Mouse (Mus musculus) thymus, postnatal 36 days (tissue): Measurements from ENCODE around the gene Syce3.

Experiments used
- DNase-seq, 2 experiments: peaks; one replicate each; pipeline ENCODE4 v3.0.0; 2022; ENCODE audit warnings: mixed read lengths in 2 of 2

Gene Syce3

GRCm38 (mm10) chr15:89365141-89365551 lies 45.2 kb downstream of the Syce3 start:
- DNase-seq: no peak

DNA sequence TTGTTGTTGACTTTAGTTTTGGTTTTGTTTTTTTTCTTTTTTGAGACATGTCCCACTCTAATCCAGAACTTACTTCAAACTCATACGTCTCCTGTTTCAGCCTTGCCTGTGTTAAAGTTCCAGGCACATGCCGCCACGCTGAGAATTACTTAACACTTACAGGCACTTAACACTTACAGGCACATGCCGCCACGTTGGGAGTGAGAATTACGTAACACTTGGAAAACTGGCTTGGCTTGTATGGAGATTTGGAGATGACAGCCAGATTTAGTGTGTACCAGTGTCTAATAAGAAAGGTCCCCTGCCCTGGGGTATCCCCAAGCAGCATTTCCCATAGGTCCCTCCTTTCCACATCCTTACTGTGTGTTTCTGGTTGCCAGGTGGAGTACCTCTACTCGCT lies 47.3 kb downstream of the Syce3 start:
- DNase-seq: no peak

DNA sequence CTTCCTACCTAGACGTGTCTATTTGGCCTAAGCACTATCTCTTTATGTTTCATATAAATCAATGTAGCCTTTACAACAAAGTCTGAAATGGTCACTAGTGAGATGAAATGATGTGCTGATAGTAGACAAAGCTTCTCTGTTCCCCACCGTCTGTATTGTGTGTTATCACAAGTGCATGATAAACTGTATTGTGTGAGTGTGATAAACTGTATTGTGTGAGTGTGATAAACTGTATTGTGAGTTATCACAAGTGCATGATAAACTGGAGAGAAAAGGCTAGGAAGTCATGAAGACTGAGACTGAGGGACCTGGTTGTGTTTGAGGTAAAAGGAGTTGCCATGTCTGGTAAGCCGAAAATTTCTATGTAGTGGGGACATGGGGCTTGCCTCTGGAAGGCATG lies 51.5 kb downstream of the Syce3 start:
- no peak for DNase-seq

GRCm38 (mm10) chr15:89356372-89356771 lies 53.9 kb downstream of the Syce3 start:
- peak; percentile 68 to 83 for DNase-seq

DNA sequence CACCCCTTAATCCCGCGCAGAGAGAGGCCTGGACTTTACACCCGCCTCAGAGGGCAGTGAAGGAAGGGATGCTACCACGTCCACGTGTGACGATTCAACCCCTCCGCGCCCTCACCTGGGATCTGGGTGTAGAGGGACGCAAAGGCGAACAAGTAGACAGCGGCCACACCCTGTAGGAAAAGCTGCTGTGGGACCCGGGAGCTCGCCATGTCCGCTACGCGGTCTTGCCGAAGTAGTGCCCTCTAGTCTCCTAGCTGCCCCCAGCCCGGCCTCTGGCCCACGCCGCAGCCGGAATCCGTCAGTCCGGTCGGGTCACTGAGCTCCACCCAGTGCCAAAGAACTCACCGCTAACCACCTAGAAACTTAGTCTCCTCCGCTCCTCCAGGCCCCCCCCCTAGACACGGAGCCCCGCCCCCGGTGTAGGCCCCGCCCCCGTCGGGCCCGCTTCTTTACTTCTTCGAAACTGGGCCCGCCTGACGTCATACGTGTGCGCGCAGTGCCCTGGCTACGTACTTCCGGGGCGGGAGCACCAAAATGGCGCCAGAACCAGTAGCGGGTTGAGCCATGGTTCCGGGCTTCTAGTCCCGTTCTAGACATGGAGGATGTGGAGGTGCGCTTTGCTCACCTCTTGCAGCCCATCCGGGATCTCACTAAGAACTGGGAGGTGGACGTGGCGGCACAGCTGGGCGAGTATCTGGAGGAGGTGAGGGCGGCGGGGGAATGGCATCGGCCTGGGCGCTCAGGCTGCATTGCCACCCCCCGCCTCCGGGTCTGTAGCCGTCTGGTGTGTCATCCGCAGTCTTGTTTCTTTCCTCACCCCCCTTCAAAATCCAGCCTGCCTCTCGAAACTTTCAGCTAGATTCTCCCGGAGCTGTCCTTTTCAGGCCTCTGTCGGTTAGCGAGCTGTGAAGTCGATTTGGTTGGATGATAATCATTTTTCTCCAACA lies 54.8 kb downstream of the Syce3 start, which contains the start of the genes Lmf2 and Ncaph2:
Gene Lmf2 (minus strand): TSS at position 419 of the 947 bp plus-strand sequence.
Gene Ncaph2 (plus strand): TSS at position 479 of the 947 bp plus-strand sequence.
- peak; percentile 92 to 93 for DNase-seq

GRCm38 (mm10) chr15:89354455-89354854 lies 55.8 kb downstream of the Syce3 start:
- peak in 1 of 2 experiments; percentile 31 for DNase-seq

- no peak for DNase-seq
Observed at GRCm38 (mm10) chr15:89353837-89354236, 56.5 kb downstream of the Syce3 start.

DNA sequence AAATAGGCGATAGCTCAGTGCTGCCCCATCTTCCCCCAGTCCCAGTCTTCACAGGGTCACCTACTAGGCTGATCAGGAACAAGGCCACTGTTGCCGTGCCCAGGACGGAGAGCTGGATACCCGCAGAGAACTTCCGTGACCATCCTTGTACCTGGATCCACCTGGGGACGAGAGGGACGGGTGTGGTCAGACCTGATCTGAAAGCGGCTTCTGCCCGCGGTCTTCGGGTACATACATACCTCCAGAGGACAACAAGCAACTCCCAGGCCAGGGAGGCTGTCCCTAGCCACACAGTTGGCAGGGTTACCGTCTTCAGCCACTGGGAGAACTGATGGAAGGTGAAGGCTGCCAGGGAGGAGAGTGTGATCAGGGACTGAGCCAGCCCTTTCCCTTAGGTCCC lies 57.5 kb downstream of the Syce3 start:
- no peak for DNase-seq

GRCm38 (mm10) chr15:89352054-89352453 lies 58.2 kb downstream of the Syce3 start:
- DNase-seq: no peak

GRCm38 (mm10) chr15:89351302-89351701 lies 59.0 kb downstream of the Syce3 start:
- no peak for DNase-seq

- DNase-seq: no peak
Observed at GRCm38 (mm10) chr15:89350447-89350846, 59.9 kb downstream of the Syce3 start.

GRCm38 (mm10) chr15:89343325-89343724 lies 67.0 kb downstream of the Syce3 start:
- DNase-seq: no peak

DNA sequence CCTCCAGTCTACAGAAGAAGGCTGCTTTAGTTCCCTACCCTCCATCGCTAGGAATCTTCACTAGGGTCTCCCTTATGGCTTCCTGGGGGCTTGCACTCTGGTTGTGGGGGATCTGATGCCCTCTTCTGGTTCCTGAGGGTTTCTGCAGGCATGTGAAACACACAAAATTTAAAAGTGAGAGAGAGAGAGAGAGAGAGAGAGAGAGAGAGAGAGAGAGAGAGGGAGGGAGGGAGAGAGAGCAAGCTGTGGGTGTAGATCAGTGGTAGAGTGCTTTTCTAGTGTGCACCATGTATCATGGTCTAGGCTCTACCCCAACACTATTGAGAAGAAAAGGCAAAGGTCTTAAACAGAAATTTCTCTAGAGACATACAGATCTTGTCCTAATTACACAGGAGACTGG lies 68.6 kb downstream of the Syce3 start:
- no peak for DNase-seq
